Mouse (Mus musculus) frontal cortex, postnatal 25 days (tissue): ENCODE results near the gene Pla2g4b.

ENCODE experiments used
- DNase-seq, 2 experiments: peaks; one replicate each; pipeline ENCODE4 v3.0.0; 2022; ENCODE audit warnings: low spot score in 2 of 2

Pla2g4b gene

GRCm38 (mm10) chr2:120032726-120033467, at the start of gene Pla2g4b:
Gene Pla2g4b (plus strand): TSS chr2:120033417.
- no peak for DNase-seq

GRCm38 (mm10) chr2:119985871-119986270, 47.3 kb upstream of the Pla2g4b start:
- DNase-seq = no peak

GRCm38 (mm10) chr2:119986369-119986768, 46.8 kb upstream of the Pla2g4b start:
- no peak for DNase-seq

DNA sequence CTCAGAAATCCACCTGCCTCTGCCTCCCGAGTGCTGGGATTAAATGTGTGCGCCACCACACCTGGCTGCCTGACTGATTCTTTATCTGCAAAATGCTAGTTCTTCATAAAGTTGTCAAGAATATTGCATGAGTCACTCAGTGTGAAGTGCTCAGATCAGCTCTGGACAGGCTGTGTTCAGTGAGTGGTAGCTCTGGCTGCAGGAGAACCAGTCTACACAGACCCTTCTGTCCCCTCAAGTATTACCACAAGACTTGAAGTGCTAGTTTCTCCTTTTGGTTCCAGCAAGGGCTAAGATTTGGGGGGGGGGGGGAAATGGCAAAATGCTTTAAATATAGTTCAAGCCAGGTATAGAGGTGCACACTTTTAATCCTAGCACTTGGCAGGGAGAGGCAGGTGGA, 45.8 kb upstream of the Pla2g4b start:
- DNase-seq = no peak

- no peak for DNase-seq
Observed at GRCm38 (mm10) chr2:119988952-119989351, 44.3 kb upstream of the Pla2g4b start.

GRCm38 (mm10) chr2:119990881-119991280, 42.3 kb upstream of the Pla2g4b start:
- no peak for DNase-seq

GRCm38 (mm10) chr2:119992349-119992748, 40.9 kb upstream of the Pla2g4b start:
- DNase-seq = no peak

DNA sequence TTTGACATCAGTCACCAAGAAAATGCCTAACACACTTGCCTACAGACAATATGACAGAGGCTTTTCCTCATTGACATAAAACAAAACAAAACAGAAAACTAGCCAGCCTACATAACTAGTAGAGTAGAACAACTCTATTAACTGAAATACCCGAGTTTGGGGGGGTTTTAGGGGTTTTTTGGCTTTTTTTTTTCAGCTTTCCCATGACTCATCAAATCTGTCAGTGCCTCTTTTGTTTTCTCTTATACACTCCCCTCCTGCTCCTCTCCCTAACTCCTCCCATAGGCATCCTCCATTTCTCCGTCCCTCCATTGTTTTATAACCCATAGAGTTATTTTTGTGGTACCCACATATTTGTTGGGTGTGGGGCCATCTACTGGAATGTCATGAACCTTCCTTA, 39.7 kb upstream of the Pla2g4b start:
- no peak for DNase-seq

GRCm38 (mm10) chr2:119994839-119995238, 38.4 kb upstream of the Pla2g4b start:
- no peak for DNase-seq

GRCm38 (mm10) chr2:119995391-119996281, 37.6 kb upstream of the Pla2g4b start:
- DNase-seq = no peak

- DNase-seq = no peak
Observed at GRCm38 (mm10) chr2:119997354-119997753, 35.9 kb upstream of the Pla2g4b start.

DNA sequence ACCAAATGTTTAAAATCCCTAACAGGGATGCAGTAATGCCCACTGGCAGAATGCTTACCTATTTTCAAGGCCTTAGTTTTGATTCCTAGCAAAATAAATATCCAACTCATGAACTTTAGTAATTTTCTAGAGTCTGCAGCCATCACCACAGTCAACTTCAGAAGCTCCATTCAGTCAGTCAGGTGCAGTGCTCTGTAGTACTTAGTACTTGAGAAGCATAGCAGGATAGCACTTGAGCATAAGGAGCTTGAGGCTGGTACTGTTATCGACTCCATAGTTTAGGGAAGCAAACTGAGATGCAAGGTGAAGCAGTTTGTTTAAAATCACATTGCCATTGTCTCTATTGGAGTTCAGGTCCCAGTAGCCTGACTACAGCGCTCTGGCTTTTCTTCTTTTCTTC, 33.5 kb upstream of the Pla2g4b start:
- no peak for DNase-seq

DNA sequence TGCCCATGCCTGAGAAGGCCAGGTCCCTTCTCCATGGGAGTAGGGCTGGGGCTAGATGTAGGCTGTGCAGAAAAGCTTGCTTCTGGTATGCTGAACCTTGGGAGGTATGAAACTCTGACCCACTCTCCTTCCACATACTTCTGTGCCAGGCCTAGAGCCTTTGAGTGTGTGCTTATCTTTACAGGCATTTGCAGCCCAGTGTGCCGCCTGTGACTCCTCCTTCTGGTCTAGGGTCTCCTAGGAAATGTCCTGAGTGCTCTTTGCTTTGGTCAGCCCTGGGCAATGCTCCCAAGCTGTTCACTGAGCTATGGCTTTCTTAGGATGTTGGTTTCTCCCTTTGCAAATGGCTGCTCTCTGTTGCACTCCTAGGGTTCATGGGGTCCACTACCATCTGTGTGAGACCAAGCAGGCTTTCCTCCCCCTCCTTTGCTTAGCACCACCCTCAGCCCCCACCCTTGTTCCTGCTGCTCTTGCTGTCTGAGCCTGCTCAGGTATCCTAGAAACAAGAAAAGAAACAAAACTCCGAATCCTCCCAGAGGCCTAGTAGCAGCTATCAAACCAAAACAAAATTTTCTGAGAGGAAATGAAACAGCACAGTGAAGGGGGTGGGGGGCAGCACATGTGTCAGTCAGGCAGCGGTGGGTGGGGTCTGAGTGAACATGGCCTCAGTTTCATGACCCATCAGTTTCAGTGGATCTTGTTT, 32.2 kb upstream of the Pla2g4b start:
- DNase-seq = no peak

DNA sequence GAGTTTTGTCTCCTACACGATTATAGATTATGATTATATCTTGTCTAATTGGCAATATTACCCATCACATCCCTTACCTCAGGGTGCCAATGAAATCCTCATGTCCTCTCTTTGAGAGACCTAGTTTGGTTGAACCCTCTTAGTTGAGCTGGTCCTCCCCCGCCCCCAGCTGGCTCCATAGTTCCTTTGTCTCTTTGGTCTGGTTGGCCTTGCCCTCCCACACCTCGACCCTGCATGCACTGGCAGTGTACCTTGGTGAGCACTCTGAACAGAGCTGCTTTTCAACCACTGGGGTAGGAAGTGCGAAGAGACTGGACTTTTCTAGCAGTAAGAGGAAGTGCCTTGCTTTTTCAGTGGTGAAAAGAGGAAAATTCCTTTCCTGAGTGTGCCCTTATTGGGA, 31.3 kb upstream of the Pla2g4b start:
- DNase-seq = no peak

- no peak for DNase-seq
Observed at GRCm38 (mm10) chr2:120003970-120004369, 29.2 kb upstream of the Pla2g4b start.

DNA sequence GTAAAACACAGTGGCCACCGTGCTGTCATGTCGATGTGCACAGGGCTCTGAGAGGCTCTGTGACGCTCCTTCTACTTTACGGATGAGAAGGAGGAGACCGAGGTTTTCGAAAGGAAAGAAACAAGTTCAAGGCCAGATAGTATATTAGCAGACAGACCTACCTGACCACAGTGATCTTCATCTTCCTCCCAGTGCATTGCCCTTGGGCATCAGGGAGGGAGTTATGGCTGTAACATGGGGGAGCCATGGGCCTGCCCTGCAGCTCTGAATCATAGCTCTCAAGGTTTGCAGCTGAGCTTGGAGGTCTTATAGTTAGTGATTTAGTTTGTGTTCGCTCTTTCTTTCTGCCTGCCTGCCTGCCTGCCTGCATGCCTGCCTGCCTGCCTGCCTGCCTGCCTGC, 26.5 kb upstream of the Pla2g4b start:
- no peak for DNase-seq

DNA sequence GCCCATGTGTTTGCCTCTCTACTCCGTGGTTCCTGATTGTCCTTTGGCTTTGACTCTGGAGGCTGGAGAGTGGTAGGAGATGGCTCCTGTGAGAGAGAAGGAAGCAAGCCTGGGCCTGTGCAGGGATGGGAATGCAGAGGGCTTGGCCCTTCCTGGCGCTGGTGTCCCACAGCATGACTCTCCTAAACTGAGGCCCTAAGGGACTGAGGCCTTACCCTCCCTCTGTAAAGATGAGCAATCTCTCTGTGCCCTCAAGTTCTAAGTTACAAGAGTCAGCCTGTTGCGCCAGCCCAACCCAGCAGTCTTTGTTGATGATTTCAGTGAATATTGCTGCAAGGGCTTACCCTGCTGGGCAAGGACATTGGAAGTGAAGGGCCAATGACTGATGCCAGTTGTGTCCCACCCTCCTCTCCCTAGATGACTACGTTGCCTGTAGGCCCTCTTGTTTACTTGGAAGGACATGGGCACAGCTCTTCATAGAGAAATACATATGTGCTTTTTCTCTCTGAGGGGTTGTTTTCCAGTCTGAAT, 25.5 kb upstream of the Pla2g4b start:
- no peak for DNase-seq

DNA sequence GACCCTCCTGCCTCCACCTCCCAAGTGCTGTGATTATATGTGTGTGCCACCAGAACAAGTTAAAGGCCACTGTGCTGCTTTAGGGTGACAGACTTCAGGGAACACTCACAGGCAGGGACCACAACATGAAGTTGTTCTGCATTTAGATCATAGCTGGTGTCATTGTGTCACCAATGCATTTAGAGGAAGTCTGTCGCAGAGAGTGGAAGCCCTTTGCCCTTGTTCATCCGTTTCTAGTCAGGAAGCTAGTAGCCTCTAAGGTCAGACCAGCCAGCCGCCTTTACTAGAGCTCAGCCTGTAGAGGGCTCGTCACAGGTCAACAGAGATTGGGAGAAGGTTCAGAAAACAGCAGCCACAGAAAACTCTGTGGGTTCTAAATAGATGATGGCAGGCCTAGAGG, 24.5 kb upstream of the Pla2g4b start:
- DNase-seq = no peak

- peak; percentile 37 to 48 for DNase-seq
Observed at GRCm38 (mm10) chr2:120011462-120012200, 21.6 kb upstream of the Pla2g4b start.

GRCm38 (mm10) chr2:120012924-120013323, 20.3 kb upstream of the Pla2g4b start:
- no peak for DNase-seq

DNA sequence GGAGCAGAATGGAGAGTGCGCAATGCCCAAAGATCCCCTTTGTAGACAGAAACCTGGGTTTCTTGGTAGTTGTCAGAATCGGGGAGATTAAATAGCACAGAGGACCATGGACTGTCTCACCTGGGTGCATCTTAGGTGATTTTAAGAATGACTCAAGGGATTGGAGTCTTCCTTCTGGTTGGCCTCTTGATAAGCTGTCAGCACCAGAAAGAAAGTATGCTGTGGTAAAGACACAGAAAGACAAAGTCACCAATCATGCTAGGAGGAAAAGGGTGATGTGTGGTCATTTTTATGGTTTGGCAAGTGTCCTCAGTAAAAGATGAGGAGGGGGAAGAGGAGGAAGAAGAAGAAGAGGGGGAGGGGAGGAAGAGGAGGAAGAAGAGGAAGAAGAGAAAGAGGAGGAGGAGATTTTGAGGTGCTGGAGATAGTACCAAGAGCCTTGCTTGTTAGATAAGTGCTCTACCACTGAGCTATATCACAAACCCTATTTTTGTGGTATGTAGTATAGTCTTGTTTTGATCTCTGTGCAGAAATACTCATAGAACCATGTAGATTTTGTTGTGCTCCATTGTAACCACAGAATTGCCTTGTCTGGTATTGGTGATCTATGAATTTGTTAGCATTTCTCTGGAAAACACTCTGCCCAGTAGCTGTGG, 19.3 kb upstream of the Pla2g4b start:
- no peak for DNase-seq
